Mouse (Mus musculus) liver, embryonic 13.5 days (tissue): ENCODE measurements around the gene Dscaml1. TPM values are rescaled to one million over a fixed set of nuclear protein-coding genes. Genes with fewer than 3 reads are reported as not detected.
A peak's percentile ranks its signal among the peaks of the same experiment; 100 is the strongest.

Experiments used
- ATAC-seq: fragments of 200-750 bp; cut with Nextera tagmentation; 2 replicates; pipeline ENCODE4 v1.8.0; 2017; ENCODE audit warnings: low read depth, mild to moderate bottlenecking, moderate number of reproducible peaks, moderate library complexity
- DNase-seq: peaks from one replicate; pipeline ENCODE4 v3.0.0; 2022
- H3K27ac ChIP-seq: fragments of 300-500 bp; sonication (generic); 2 replicates; pipeline ENCODE4 v1.5.1; 2015; ENCODE audit warnings: moderate library complexity, mild to moderate bottlenecking, inconsistent platforms
- H3K27me3 ChIP-seq: fragments of 300-500 bp; sonication (generic); 2 replicates; pipeline ENCODE4 v1.6.1; 2015; ENCODE audit warnings: mild to moderate bottlenecking, inconsistent platforms
- H3K36me3 ChIP-seq: fragments of 300-500 bp; sonication (generic); 2 replicates; pipeline ENCODE4 v1.6.1; 2015; ENCODE audit warnings: mild to moderate bottlenecking, inconsistent platforms
- H3K4me1 ChIP-seq: fragments of 300-500 bp; sonication (generic); replicated peaks from 2 replicates; pipeline ENCODE4 v1.6.1; 2015; ENCODE audit warnings: inconsistent platforms
- H3K4me2 ChIP-seq: fragments of 300-500 bp; sonication (generic); 2 replicates; pipeline ENCODE4 v1.6.1; 2015; ENCODE audit warnings: inconsistent platforms, mild to moderate bottlenecking, moderate library complexity
- H3K4me3 ChIP-seq: fragments of 300-500 bp; sonication (generic); replicated peaks from 2 replicates; pipeline ENCODE4 v1.5.1; 2015; ENCODE audit warnings: mild to moderate bottlenecking, inconsistent platforms
- H3K9ac ChIP-seq: fragments of 300-500 bp; sonication (generic); 2 replicates; pipeline ENCODE4 v1.6.1; 2015; ENCODE audit warnings: mild to moderate bottlenecking, inconsistent platforms
- H3K9me3 ChIP-seq: fragments of 300-500 bp; sonication (generic); replicated peaks from 2 replicates; pipeline ENCODE4 v1.6.1; 2016; ENCODE audit warnings: inconsistent platforms
- WGBS: fragments of 180-500 bp; shearing (Covaris S2); methylation state at CpG from one replicate; pipeline ENCODE4 v1.1.7; 2015; ENCODE audit not compliant: insufficient replicate concordance; 5-methylcytosine and 5-hydroxymethylcytosine counted together
- polyA plus RNA-seq: library from polyadenylated mRNA; unstranded; fragments of >200 nt; fragmentation: Nextera tagmentation; extraction: Ambion mirVana; gene quantifications from 2 replicates; pipeline ENCODE4 v1.2.1, GENCODE M21; 2015

The Dscaml1 gene
- polyA plus RNA-seq, 1 experiment from 2014 or later = not detected

GRCm38 (mm10) chr9:45677236-45677781 is 250.9 kb downstream of the Dscaml1 start:
- no peak overlapping the region for H3K9ac ChIP-seq
- no peak overlapping the region for H3K4me3 ChIP-seq
- ATAC-seq (no peak), DNase-seq (no peak)
- no peaks in the 10 kb centered on the region for H3K9me3 ChIP-seq
- no peaks in the 10 kb centered on the region for H3K36me3 ChIP-seq
- no peak overlapping the region for H3K27ac ChIP-seq
- WGBS = 33% methylated on average over 12 of the region's 12 CpGs
- peaks cover 9% of the 10 kb centered on the region; the same call in 1 of the 2 replicates for H3K27me3 ChIP-seq
- H3K4me2 ChIP-seq = no peak overlapping the region
- H3K4me1 ChIP-seq = peaks cover 5% of the 10 kb centered on the region; the same call in 1 of the 2 replicates

GRCm38 (mm10) chr9:45677952-45678663 is 251.7 kb downstream of the Dscaml1 start:
- ATAC-seq (no peak), DNase-seq (no peak)
- Histone ChIP-seq H3K4me3 (no peak overlapping the region), H3K4me2 (no peak overlapping the region), H3K9ac (no peak overlapping the region), H3K9me3 (no peaks in the 10 kb centered on the region), H3K27ac (no peak overlapping the region; the same call in 1 of the 2 replicates), H3K36me3 (no peaks in the 10 kb centered on the region), H3K4me1 (peaks cover 5% of the 10 kb centered on the region; the same call in 1 of the 2 replicates), H3K27me3 (peaks cover 9% of the 10 kb centered on the region; the same call in 1 of the 2 replicates)
- WGBS = 65% methylated on average over 8 of the region's 8 CpGs

- WGBS = 44% methylated on average over 4 of the region's 4 CpGs
- DNase-seq (no peak), ATAC-seq (no peak)
- H3K4me2 ChIP-seq = no peak overlapping the region
- peaks cover 3% of the 10 kb centered on the region; the same call in 1 of the 2 replicates for H3K27me3 ChIP-seq
- no peak overlapping the region for H3K27ac ChIP-seq
- H3K4me3 ChIP-seq = no peak overlapping the region
- peaks cover 5% of the 10 kb centered on the region; the same call in 1 of the 2 replicates for H3K4me1 ChIP-seq
- no peaks in the 10 kb centered on the region for H3K36me3 ChIP-seq
- H3K9me3 ChIP-seq = no peaks in the 10 kb centered on the region
- H3K9ac ChIP-seq = no peak overlapping the region
Measured at GRCm38 (mm10) chr9:45678664-45679026, 252.2 kb downstream of the Dscaml1 start.

GRCm38 (mm10) chr9:45682461-45682998 is 256.1 kb downstream of the Dscaml1 start:
- Histone ChIP-seq H3K4me3 (no peak overlapping the region), H3K27me3 (no peaks in the 10 kb centered on the region), H3K4me1 (peaks cover under 1% of the 10 kb centered on the region; the same call in 1 of the 2 replicates), H3K9ac (no peak overlapping the region), H3K9me3 (no peaks in the 10 kb centered on the region), H3K27ac (no peak overlapping the region), H3K36me3 (no peaks in the 10 kb centered on the region), H3K4me2 (no peak overlapping the region)
- ATAC-seq (no peak), DNase-seq (no peak)
- 45% methylated on average over 11 of the region's 11 CpGs for WGBS

GRCm38 (mm10) chr9:45693424-45694237 is 267.2 kb downstream of the Dscaml1 start:
- H3K36me3 ChIP-seq = no peaks in the 10 kb centered on the region
- WGBS = 32% methylated on average over 10 of the region's 10 CpGs
- H3K9ac ChIP-seq = no peak overlapping the region
- H3K4me2 ChIP-seq = no peak overlapping the region
- no peaks in the 10 kb centered on the region for H3K9me3 ChIP-seq
- no peak overlapping the region for H3K27ac ChIP-seq
- ATAC-seq = no peak
- no peak for DNase-seq
- H3K4me3 ChIP-seq = no peak overlapping the region
- H3K4me1 ChIP-seq = peaks cover 10% of the 10 kb centered on the region
- H3K27me3 ChIP-seq = no peaks in the 10 kb centered on the region; the same call in 1 of the 2 replicates

GRCm38 (mm10) chr9:45694256-45694655 is 267.8 kb downstream of the Dscaml1 start:
- 10% methylated on average over 2 of the region's 2 CpGs for WGBS
- ATAC-seq (no peak), DNase-seq (no peak)
- Histone ChIP-seq H3K36me3 (no peaks in the 10 kb centered on the region), H3K27me3 (no peaks in the 10 kb centered on the region; the same call in 1 of the 2 replicates), H3K9ac (no peak overlapping the region), H3K4me1 (peaks cover 10% of the 10 kb centered on the region), H3K4me2 (no peak overlapping the region), H3K4me3 (no peak overlapping the region), H3K9me3 (no peaks in the 10 kb centered on the region), H3K27ac (no peak overlapping the region)

- H3K36me3 ChIP-seq = no peaks in the 10 kb centered on the region
- WGBS = 64% methylated on average over 10 of the region's 10 CpGs
- no peak for ATAC-seq
- H3K4me3 ChIP-seq = no peak overlapping the region
- no peak overlapping the region for H3K9ac ChIP-seq
- H3K4me1 ChIP-seq = no peaks in the 10 kb centered on the region
- no peak overlapping the region for H3K4me2 ChIP-seq
- H3K27me3 ChIP-seq = no peaks in the 10 kb centered on the region
- no peak for DNase-seq
- H3K9me3 ChIP-seq = no peaks in the 10 kb centered on the region
- H3K27ac ChIP-seq = no peak overlapping the region
Measured at GRCm38 (mm10) chr9:45699171-45699570, 272.7 kb downstream of the Dscaml1 start.

- H3K9ac ChIP-seq = no peak overlapping the region
- H3K36me3 ChIP-seq = no peaks in the 10 kb centered on the region
- no peaks in the 10 kb centered on the region for H3K9me3 ChIP-seq
- no peaks in the 10 kb centered on the region for H3K27me3 ChIP-seq
- no peak overlapping the region for H3K4me3 ChIP-seq
- WGBS = 63% methylated on average over 3 of the region's 3 CpGs
- no peak for DNase-seq
- H3K4me1 ChIP-seq = no peaks in the 10 kb centered on the region
- no peak for ATAC-seq
- no peak overlapping the region for H3K4me2 ChIP-seq
- no peak overlapping the region for H3K27ac ChIP-seq
Measured at GRCm38 (mm10) chr9:45703236-45703635, 276.8 kb downstream of the Dscaml1 start.

- Histone ChIP-seq H3K4me3 (no peak overlapping the region), H3K9me3 (no peaks in the 10 kb centered on the region), H3K36me3 (no peaks in the 10 kb centered on the region), H3K9ac (no peak overlapping the region), H3K4me1 (no peaks in the 10 kb centered on the region), H3K27me3 (no peaks in the 10 kb centered on the region), H3K27ac (no peak overlapping the region), H3K4me2 (no peak overlapping the region)
- ATAC-seq (no peak), DNase-seq (no peak)
- WGBS = 41% methylated on average over 3 of the region's 3 CpGs
Measured at GRCm38 (mm10) chr9:45704441-45704840, 278.0 kb downstream of the Dscaml1 start.

- ATAC-seq = no peak
- Histone ChIP-seq H3K4me1 (no peaks in the 10 kb centered on the region), H3K27me3 (no peaks in the 10 kb centered on the region), H3K36me3 (no peaks in the 10 kb centered on the region), H3K9me3 (no peaks in the 10 kb centered on the region), H3K4me3 (no peak overlapping the region), H3K27ac (no peak overlapping the region), H3K9ac (no peak overlapping the region), H3K4me2 (no peak overlapping the region)
- 58% methylated on average over 11 of the region's 11 CpGs for WGBS
- DNase-seq = no peak
Measured at GRCm38 (mm10) chr9:45710300-45710699, 283.9 kb downstream of the Dscaml1 start.

GRCm38 (mm10) chr9:45715387-45715786 is 289.0 kb downstream of the Dscaml1 start:
- H3K9ac ChIP-seq = no peak overlapping the region
- no peak overlapping the region for H3K4me3 ChIP-seq
- no peak overlapping the region for H3K4me2 ChIP-seq
- no peaks in the 10 kb centered on the region for H3K36me3 ChIP-seq
- 43% methylated on average over 3 of the region's 3 CpGs for WGBS
- H3K9me3 ChIP-seq = no peaks in the 10 kb centered on the region
- no peaks in the 10 kb centered on the region for H3K27me3 ChIP-seq
- no peaks in the 10 kb centered on the region for H3K4me1 ChIP-seq
- peak; percentile 12 for DNase-seq
- no peak for ATAC-seq
- no peak overlapping the region for H3K27ac ChIP-seq
